Mouse (Mus musculus): ENCODE results near the gene Ankrd13d. TPM values are rescaled to one million over a fixed set of nuclear protein-coding genes. Genes with fewer than 3 reads are reported as not detected.

Gene Ankrd13d
- polyA plus RNA-seq, 1 experiment, result 0.38 TPM

DNA sequence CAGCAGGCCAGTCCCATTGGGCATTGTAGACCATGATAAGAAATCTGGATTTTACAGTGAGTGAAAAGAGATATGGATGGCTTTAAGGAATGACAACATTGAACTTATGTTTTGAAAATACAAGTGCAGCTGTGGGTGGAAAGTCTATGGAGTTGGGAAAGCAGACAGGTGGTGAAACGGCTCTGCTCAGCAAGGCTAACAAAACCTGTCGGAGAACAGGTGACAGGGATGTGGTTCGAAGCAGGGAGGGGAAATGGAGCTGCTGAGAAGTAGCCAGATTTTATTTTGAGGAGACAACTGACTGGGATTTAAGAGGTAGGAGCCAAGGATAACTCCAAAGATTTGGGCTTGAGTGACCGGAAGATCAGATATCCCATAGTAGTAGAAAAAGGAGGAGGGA, 48.4 kb downstream of the Ankrd13d start:
- Histone ChIP-seq H3K27me3 (ENCODE audit: control insufficient read depth) (peaks cover 4% of the 10 kb centered on the region; the same call in 1 of the 2 replicates), H3K4me1 (ENCODE audit: control insufficient read depth) (peaks cover 35% of the 10 kb centered on the region), H3K4me3 (replicated peaks) (no peak overlapping the region), H3K36me3 (ENCODE audit: control insufficient read depth) (no peaks in the 10 kb centered on the region), H3K9me3 (ENCODE audit: control insufficient read depth, low read length) (no peaks in the 10 kb centered on the region)
- no peak for TF ChIP-seq TAL1 (IDR thresholded peaks at IDR 0.05; ENCODE audit: low read length)

DNA sequence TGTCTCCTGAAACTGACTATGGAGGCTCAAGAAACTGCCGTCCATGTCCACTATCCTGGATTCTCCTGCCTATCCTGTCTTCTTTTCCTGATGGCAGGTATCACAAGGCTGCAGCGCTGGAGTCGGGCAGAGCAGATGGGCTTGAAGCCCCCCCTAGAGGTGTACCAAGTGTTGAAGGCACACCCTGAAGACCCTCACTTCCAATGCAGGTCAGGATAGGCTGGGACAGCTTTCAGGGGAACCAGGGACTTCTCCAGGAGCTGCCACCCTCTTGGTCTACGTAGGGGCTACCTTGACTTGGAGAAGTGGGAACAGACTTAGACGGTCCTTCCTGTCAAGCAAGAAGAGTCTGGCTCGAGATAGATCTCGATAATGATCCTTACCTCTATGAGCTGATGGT, 50.3 kb downstream of the Ankrd13d start:
- no peak for TF ChIP-seq TAL1 (IDR thresholded peaks at IDR 0.05; ENCODE audit: low read length)
- Histone ChIP-seq H3K27me3 (ENCODE audit: control insufficient read depth) (peaks cover 10% of the 10 kb centered on the region), H3K36me3 (ENCODE audit: control insufficient read depth) (no peaks in the 10 kb centered on the region), H3K4me1 (ENCODE audit: control insufficient read depth) (peaks cover 43% of the 10 kb centered on the region), H3K9me3 (ENCODE audit: control insufficient read depth, low read length) (no peaks in the 10 kb centered on the region), H3K4me3 (replicated peaks) (peak overlapping the region; percentile 80)

DNA sequence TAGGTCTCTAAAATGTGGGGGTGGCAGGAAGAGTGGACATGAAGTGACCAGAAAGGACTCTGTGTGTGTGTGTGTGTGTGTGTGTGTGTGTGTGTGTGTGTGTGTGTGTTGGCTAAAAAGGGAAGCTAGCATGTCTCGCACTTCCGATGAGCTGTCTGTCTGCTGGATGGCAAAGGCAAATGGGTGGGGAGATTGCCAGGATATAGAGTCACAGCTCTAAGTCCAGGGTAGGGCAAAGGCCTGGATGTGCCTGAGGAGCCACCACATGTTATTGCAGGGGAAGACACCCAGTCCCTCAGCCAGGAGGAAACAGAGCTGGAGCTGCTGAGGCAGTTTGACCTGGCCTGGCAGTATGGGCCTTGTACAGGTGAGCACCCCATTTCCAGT, 50.8 kb downstream of the Ankrd13d start:
- peaks cover 43% of the 10 kb centered on the region for H3K4me1 ChIP-seq (ENCODE audit: control insufficient read depth)

DNA sequence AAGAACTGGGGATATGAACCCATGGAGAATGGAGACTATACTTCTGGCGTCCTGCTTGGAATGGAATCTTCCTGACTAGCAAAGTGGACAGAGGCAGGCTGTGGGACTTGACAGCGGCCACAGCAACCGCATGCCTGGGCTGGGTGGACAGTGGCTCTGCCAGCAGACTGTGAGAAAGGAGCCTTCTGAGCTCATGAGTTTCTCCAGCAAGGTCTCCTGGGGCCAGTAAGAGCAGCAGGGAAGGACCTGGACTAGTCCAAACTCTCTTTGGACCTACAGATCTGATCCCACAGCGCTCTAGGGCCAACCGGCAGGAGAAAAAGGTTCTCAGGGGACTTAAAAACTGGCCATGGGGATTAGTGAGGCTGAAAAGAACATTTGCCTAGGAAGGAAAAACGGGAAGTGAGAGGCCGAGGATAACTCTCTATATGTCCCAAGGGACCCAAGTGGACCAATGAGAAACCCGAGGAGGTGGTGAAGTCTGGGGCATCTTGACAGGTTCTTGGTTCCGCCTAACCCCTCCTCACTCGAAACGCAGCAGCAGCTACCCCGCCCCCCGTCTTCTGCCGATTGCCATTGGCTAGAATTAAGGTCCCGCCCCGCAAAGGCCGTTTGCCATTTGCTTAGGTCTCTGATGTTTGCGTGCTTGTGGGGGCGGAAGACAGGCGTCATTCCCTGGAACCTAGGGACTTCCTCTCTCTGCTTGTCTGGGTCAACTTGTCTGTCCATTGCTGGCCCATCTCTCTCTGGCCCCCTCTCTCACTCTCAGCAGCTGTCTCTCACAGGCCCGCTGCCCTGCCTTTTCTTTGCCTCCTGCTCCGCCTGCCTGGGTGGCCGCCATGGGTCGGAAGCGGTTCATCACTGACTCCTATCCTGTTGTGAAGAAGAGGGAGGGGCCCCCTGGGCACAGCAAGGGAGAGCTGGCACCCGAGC, 51.4 kb downstream of the Ankrd13d start, which contains the start of gene Pold4:
TSS of gene Pold4 (plus strand) at position 647 of the 933 bp plus-strand sequence.
- H3K9me3 ChIP-seq (ENCODE audit: control insufficient read depth, low read length), result no peaks in the 10 kb centered on the region
- peaks cover 43% of the 10 kb centered on the region for H3K4me1 ChIP-seq (ENCODE audit: control insufficient read depth)
- TF ChIP-seq TAL1 (IDR thresholded peaks at IDR 0.05; ENCODE audit: low read length) (no peak), GATA1 (IDR thresholded peaks at IDR 0.05; ENCODE audit: low read length) (no peak)
- H3K4me3 ChIP-seq (replicated peaks), result peak within 1 kb of the TSS; percentile 80
- peaks cover 22% of the 10 kb centered on the region for H3K27me3 ChIP-seq (ENCODE audit: control insufficient read depth)
- H3K36me3 ChIP-seq (ENCODE audit: control insufficient read depth), result no peaks in the 10 kb centered on the region

More for the DNA sequence above, 50.8 kb downstream of the Ankrd13d start:
- Histone ChIP-seq H3K27me3 (ENCODE audit: control insufficient read depth) (peaks cover 15% of the 10 kb centered on the region), H3K36me3 (ENCODE audit: control insufficient read depth) (no peaks in the 10 kb centered on the region), H3K4me3 (replicated peaks) (peak overlapping the region; percentile 80), H3K9me3 (ENCODE audit: control insufficient read depth, low read length) (no peaks in the 10 kb centered on the region)
- TF ChIP-seq GATA1 (IDR thresholded peaks at IDR 0.05; ENCODE audit: low read length) (no peak), TAL1 (IDR thresholded peaks at IDR 0.05; ENCODE audit: low read length) (no peak)

DNA sequence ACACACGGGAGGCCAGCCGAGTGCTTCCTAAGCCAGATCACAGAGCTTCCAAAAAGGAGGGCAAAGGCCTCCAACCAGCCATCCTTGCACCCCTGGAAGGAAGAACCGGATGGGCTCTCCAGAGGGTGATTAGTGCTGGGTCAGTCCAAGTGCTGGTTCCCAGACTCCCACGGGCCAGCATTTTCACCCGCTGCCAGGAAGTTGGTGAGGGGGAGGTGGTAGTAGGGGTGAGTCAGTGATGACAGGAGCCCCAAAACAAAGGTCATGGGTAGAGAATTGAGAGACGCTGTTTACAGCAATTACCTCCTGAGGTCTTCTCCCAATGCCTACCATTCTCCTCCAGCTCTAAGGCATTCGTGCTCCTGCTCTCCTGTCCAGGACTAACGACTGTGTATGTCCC, 52.5 kb downstream of the Ankrd13d start:
- TF ChIP-seq GATA1 (IDR thresholded peaks at IDR 0.05; ENCODE audit: low read length) (no peak), TAL1 (IDR thresholded peaks at IDR 0.05; ENCODE audit: low read length) (no peak)
- Histone ChIP-seq H3K4me3 (replicated peaks) (no peak overlapping the region), H3K4me1 (ENCODE audit: control insufficient read depth) (peaks cover 43% of the 10 kb centered on the region)

DNA sequence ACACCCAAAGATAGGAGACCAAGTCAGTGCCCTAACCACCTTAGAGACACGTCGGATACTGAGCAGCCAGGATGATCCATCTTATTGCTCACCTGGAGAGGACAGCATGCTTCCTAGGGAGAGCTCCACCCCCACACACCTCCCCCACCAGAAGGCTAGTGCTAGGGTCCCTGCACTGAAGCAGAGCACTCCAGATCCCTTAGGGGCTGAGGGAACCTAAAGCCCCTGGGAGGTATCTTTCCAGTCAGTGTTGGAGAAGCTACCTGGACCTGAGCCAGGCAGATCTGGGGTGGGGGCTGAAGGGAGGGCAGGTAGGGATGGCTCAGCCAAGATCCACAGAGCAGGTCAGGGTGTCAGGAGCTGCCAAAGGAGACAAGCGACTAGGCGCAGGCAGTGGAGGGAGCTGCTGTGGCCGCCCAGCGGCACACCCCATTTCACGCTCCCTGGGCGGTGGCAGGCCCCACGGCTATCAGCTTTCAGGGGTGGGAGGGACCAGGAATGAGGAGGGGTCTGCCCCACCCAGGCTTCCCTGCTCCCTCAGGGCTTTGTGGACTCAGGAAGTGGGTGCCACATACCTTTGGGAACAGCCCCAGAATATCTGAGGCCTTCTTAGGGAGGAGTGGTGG, 53.4 kb downstream of the Ankrd13d start:
- Histone ChIP-seq H3K4me1 (ENCODE audit: control insufficient read depth) (peaks cover 43% of the 10 kb centered on the region), H3K4me3 (replicated peaks) (no peak overlapping the region), H3K36me3 (ENCODE audit: control insufficient read depth) (no peaks in the 10 kb centered on the region), H3K9me3 (ENCODE audit: control insufficient read depth, low read length) (no peaks in the 10 kb centered on the region), H3K27me3 (ENCODE audit: control insufficient read depth) (peaks cover 32% of the 10 kb centered on the region)
- TF ChIP-seq GATA1 (IDR thresholded peaks at IDR 0.05; ENCODE audit: low read length), result no peak
- TF ChIP-seq TAL1 (IDR thresholded peaks at IDR 0.05; ENCODE audit: low read length), result no peak

More for the DNA sequence above, 52.5 kb downstream of the Ankrd13d start:
- H3K9me3 ChIP-seq (ENCODE audit: control insufficient read depth, low read length), result no peaks in the 10 kb centered on the region
- peaks cover 28% of the 10 kb centered on the region for H3K27me3 ChIP-seq (ENCODE audit: control insufficient read depth)
- H3K36me3 ChIP-seq (ENCODE audit: control insufficient read depth), result no peaks in the 10 kb centered on the region

DNA sequence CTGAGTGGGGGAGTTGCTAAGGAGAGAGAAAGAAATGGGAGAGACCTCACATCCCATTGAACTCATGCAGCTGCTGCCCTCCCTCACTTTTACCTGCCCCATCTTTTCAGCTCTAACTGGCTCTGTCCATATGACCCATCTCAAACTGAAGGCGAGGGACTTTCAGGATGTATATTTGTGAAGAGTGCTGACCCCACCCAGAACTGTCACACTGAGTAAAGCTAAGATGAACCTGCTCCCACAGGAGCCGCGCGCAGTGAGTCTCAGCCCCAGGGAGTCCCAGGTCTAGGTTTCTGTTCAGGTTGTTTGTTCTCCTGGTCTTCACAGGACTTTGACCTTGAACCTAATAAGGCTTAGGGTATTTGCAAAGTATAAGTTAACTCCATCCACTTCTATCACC, 54.0 kb downstream of the Ankrd13d start:
- no peak overlapping the region for H3K4me3 ChIP-seq (replicated peaks)
- no peaks in the 10 kb centered on the region for H3K36me3 ChIP-seq (ENCODE audit: control insufficient read depth)
- H3K9me3 ChIP-seq (ENCODE audit: control insufficient read depth, low read length), result no peaks in the 10 kb centered on the region
- TF ChIP-seq GATA1 (IDR thresholded peaks at IDR 0.05; ENCODE audit: low read length) (no peak), TAL1 (IDR thresholded peaks at IDR 0.05; ENCODE audit: low read length) (no peak)
- peaks cover 33% of the 10 kb centered on the region for H3K27me3 ChIP-seq (ENCODE audit: control insufficient read depth)
- peaks cover 43% of the 10 kb centered on the region for H3K4me1 ChIP-seq (ENCODE audit: control insufficient read depth)

DNA sequence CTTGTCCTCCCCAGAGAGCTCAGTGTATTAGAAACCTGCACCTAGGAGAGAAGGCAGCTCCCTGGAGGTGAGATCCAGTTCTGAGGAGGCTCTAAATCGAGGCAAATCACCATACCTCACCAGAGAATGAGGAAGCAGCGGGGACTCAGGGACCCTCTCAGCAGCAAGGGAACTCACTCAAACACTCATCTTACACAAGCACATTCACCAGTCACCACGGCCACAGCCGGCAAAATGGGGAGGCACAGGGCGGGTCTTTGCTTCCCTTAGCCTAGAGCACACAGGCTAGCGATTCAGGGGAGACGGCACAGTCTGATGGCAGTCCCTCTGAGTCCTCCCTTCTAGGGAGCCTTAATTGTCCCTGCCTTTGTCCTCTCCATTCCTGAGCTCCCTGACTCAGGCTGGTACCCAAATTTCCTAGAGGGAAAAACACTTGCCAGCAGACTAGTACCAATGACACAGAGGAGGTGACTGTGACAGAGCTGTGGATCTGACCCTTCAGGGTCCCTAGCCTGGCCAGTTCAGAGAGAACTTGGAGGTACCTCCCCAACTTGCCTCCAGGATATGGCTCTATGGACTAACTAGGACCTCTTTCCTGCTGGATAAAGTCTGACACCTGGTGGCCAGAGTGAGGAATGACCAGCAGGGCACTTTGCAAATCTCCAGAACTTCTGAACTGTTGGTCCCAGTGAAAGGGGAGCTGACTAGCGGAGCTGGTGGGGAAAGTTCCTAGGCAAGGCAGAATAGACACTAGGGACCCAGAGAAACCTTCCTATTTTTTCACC, 54.9 kb downstream of the Ankrd13d start:
- H3K36me3 ChIP-seq (ENCODE audit: control insufficient read depth), result no peaks in the 10 kb centered on the region

More for the DNA sequence above, 54.9 kb downstream of the Ankrd13d start:
- Histone ChIP-seq H3K9me3 (ENCODE audit: control insufficient read depth, low read length) (no peaks in the 10 kb centered on the region), H3K4me3 (replicated peaks) (no peak overlapping the region), H3K27me3 (ENCODE audit: control insufficient read depth) (peaks cover 37% of the 10 kb centered on the region), H3K4me1 (ENCODE audit: control insufficient read depth) (peaks cover 45% of the 10 kb centered on the region)
- TF ChIP-seq TAL1 (IDR thresholded peaks at IDR 0.05; ENCODE audit: low read length) (no peak), GATA1 (IDR thresholded peaks at IDR 0.05; ENCODE audit: low read length) (no peak)

Data from erythroblast, embryonic 14.5 days (primary cell).